Mouse (Mus musculus) left cerebral cortex, postnatal 36 days (tissue): ENCODE data around the gene Olfr1134. TPM values are rescaled to one million over a fixed set of nuclear protein-coding genes. Genes with fewer than 3 reads are reported as not detected.
"Not testable (repeated sequence)": the region's sequence is repeated elsewhere in the genome, so short reads cannot be mapped to it uniquely, and the experiment has no call there.

ENCODE experiments used
- DNase-seq, 2 experiments: peaks; one replicate each; pipeline ENCODE4 v3.0.0; 2021 to 2022; ENCODE audit warnings: low spot score in 2 of 2, mixed read lengths in 1 of 2
- intact Hi-C: fragments of 180-260 bp; cut with DNase I; formaldehyde crosslinking; loops from one replicate; pipeline ENCODE4 v1.15.1; 2025
- total RNA-seq, 2 experiments: library from RNA; stranded (reverse); gene quantifications; 2 replicates each; pipeline ENCODE4 v1.2.3; 2021

Gene Olfr1134
- not detected for total RNA-seq

DNA sequence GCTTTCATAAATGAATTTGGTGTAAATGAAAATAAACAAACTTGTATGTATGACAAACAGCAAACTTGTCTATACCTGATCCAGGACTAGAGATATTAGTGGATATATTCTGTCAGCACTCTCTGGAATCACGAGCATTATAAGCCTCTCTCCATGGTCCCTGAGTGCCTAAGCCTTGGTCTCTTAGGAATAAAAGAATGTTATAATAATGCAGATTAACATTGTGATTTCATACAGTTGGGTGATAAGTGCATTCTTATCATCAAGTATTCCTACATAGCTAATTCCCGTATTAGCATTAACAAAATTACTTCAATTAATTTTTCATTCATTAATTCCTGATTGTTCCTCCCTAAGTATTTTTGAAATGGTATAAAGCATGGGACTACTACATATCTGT is at the start of gene Olfr1134:
TSS of gene Olfr1134 (minus strand) at position 101 of the 400 bp plus-strand sequence.
- intact Hi-C loops, result no loop called here
- no peak for DNase-seq

DNA sequence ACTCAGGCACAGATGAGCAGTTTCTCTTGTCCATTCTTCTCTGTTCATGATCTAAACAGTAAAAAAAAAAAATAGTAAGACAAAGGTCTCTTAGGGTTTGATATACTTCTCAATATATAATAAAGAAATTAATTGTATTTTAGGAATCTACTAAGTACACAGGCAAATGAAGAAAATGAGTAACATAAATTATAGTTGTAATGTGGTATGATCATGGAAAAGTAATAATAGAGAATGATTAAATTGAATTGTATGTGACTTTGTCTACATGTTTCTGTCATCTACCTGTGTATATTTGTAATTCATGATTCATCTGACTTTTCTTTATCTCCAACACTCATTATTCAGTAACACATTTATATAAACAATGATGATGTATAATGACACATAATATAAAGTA is 35.6 kb upstream of the Olfr1134 start, which contains the start of gene Olfr1136:
TSS of gene Olfr1136 (minus strand) at position 101 of the 400 bp plus-strand sequence.
- no peak for DNase-seq
- intact Hi-C loops, result no loop called here

DNA sequence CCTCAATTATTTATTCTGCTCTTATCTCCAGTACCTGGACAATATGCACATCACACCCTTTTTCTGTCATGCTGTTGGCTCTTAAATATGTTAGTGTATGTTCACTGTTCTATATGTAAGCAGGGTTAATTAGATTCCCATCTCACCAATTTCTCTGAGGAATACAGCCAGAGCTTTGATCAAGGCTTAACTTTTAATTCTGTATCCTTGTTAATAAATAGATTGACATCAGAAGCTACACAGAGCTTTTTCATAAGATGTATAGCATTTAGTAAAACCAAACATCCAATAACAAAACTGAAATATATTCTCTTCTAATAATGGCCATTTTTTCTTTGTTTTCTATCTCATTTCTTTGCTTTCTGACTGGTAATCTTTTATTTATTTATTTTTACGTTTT is 15.3 kb upstream of the Olfr1134 start, which contains the start of gene Olfr1135:
TSS of gene Olfr1135 (minus strand) at position 101 of the 400 bp plus-strand sequence.
- intact Hi-C loops, result no loop called here
- DNase-seq, result no peak

DNA sequence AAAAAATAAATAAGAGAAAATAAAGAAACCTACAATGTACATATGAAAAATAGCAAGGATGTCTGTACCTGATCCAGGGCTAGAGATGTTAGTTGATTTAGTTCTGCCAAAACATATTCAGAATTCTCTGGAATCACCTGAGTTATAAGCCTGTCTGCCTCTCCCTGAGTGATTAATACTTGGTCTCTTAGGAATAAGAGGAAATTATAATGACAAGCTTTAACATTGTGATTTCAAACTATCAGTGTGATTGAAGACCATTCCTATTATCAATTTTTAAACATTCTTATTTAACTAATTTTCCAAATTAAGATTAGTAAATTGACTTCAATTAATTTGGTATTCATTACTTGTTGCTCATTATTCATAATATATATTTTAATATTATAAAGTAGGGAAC is 11.0 kb downstream of the Olfr1134 start, which contains the start of gene Olfr1133:
TSS of gene Olfr1133 (minus strand) at position 101 of the 400 bp plus-strand sequence.
- DNase-seq, result no peak
- intact Hi-C loops, result no loop called here

DNA sequence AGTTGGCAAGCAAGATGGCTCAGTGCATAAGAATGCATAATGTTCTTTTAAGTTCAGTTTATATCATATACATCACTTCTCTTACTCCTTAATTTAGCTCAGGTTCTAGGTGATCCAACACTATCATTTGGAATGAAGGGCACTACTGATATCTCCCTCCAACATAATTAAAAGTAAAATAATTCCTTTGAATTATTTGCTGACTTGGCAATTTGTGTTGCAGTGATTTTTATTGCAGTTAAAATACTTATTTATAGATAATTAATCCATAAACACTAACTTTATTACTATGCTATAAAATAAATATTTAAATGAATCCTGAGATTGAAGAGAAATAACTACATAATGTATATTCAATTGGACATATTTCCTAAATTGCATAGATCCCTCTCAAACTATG is 15.8 kb downstream of the Olfr1134 start:
- no peak for DNase-seq
- intact Hi-C loops, result no loop called here

DNA sequence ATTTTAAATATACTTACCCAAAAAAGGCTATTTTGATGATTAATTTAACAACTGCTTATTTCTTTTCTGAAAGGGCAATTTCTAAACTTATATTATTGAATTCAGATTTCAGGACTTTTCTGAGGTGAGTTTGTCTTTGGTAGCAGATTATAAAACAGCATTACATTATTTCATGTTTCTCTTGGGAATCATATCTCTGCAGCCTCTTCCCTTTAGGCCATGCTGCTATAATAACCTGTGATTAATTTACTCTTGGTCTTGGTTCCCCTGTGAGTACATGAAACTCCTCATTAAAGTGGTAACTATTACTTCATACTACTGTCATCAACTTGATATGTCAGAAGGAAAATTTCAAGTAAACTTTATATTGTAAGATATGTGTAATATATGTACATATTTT is 20.8 kb downstream of the Olfr1134 start, which contains the start of gene Olfr1132:
TSS of gene Olfr1132 (minus strand) at position 101 of the 400 bp plus-strand sequence.
- intact Hi-C loops, result no loop called here
- DNase-seq, result no peak

DNA sequence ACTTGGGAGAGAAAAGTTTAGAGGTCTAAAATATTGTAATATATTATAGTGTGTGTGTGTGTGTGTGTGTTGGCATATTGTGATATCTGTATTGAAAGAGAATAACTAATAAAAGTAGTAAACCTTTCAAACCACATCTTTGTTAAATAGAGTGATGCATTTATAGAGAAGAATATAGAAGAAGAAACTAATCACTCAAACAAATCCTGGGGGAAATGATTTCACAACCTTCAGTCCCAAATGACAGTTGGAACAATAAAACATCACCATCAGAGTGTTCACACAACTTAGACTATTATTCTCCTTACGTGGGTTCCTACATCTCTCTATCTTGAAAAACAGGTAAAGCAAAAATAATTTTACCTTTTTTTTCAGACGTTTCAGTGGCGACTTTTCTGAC is 31.5 kb downstream of the Olfr1134 start, which contains the start of gene Olfr1131:
TSS of gene Olfr1131 (plus strand) at position 301 of the 400 bp plus-strand sequence.
- intact Hi-C loops, result no loop called here
- DNase-seq, result no peak

DNA sequence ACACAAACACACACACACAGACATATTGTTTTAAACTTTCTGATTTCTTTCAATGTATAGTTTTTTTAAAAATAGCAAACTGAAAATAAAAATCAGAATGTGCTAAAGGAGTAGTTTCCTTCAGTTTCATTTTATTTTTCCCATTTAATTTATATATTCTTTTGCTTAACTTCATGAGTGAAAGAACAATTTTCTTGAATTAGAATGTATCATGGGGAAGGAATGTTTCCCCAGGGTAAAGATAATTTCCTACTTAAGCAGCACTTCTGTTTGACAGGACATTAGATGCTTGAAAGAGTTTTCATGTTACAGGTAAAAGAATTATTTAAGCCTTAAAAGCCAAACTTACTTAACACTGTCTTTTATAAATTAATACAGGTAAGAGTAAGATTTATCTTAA is 52.3 kb downstream of the Olfr1134 start, which contains the start of gene Olfr1130:
TSS of gene Olfr1130 (plus strand) at position 301 of the 400 bp plus-strand sequence.
- intact Hi-C loops, DNase-seq: not testable (repeated sequence)

Other genes with a start within 250 kb of the Olfr1134 start
- not detected for gene Olfr1123, start 241.8 kb downstream of the Olfr1134 start, total RNA-seq
- gene Olfr1124, start 228.2 kb downstream of the Olfr1134 start, total RNA-seq, result not detected
- gene Olfr1126, start 204.5 kb downstream of the Olfr1134 start, total RNA-seq, result not detected
- gene Pramel7, start 161.4 kb downstream of the Olfr1134 start, total RNA-seq, result not detected
- not detected for gene Pramel6, start 151.9 kb downstream of the Olfr1134 start, total RNA-seq
- gene Olfr153, start 126.7 kb downstream of the Olfr1134 start, total RNA-seq, result not detected
- not detected for gene Olfr1128, start 112.9 kb downstream of the Olfr1134 start, total RNA-seq
- not detected for gene Olfr1129, start 84.6 kb downstream of the Olfr1134 start, total RNA-seq
- not detected for gene Olfr1130, start 52.2 kb downstream of the Olfr1134 start, total RNA-seq
- not detected for gene Olfr1131, start 31.4 kb downstream of the Olfr1134 start, total RNA-seq
- not detected for gene Olfr1132, start 20.9 kb downstream of the Olfr1134 start, total RNA-seq
- not detected for gene Olfr1133, start 11.1 kb downstream of the Olfr1134 start, total RNA-seq
- gene Olfr1135, start 15.2 kb upstream of the Olfr1134 start, total RNA-seq, result not detected
- not detected for gene Olfr1136, start 35.5 kb upstream of the Olfr1134 start, total RNA-seq
- gene Olfr1137, start 54.7 kb upstream of the Olfr1134 start, total RNA-seq, result not detected
- gene Olfr1138, start 81.5 kb upstream of the Olfr1134 start, total RNA-seq, result not detected
- not detected for gene Olfr1140, start 85.3 kb upstream of the Olfr1134 start, total RNA-seq
- gene Olfr1141, start 95.5 kb upstream of the Olfr1134 start, total RNA-seq, result not detected
- gene Olfr152, start 121.0 kb upstream of the Olfr1134 start, total RNA-seq, result not detected
- not detected for gene Olfr1143, start 142.1 kb upstream of the Olfr1134 start, total RNA-seq
- not detected for gene Olfr1145, start 151.4 kb upstream of the Olfr1134 start, total RNA-seq
- gene Olfr1148, start 172.1 kb upstream of the Olfr1134 start, total RNA-seq, result not detected
- gene Olfr1150-ps1, start 185.5 kb upstream of the Olfr1134 start, total RNA-seq, result not detected
- gene Olfr1151, start 197.4 kb upstream of the Olfr1134 start, total RNA-seq, result not detected
- gene Olfr1152, start 208.0 kb upstream of the Olfr1134 start, total RNA-seq, result not detected
- not detected for gene Olfr1153, start 236.5 kb upstream of the Olfr1134 start, total RNA-seq
- not detected for gene Olfr1154, start 246.7 kb upstream of the Olfr1134 start, total RNA-seq